Mouse (Mus musculus) neural tube, embryonic 12.5 days (tissue): Measurements from ENCODE around the gene Bag5. TPM values are rescaled to one million over a fixed set of nuclear protein-coding genes. Genes with fewer than 3 reads are reported as not detected.

ENCODE experiments used
- ATAC-seq: fragments of 200-750 bp; cut with Nextera tagmentation; 2 replicates; pipeline ENCODE4 v1.8.0; 2017; ENCODE audit warnings: low read depth, mild to moderate bottlenecking, moderate TSS enrichment, moderate library complexity; ENCODE audit not compliant: low FRiP score
- H3K27ac ChIP-seq: fragments of 300-500 bp; sonication (generic); 2 replicates; pipeline ENCODE4 v1.5.1; 2016
- H3K27me3 ChIP-seq: fragments of 300-500 bp; sonication (generic); replicated peaks from 2 replicates; pipeline ENCODE4 v1.6.1; 2016; ENCODE audit warnings: mild to moderate bottlenecking
- H3K36me3 ChIP-seq: fragments of 300-500 bp; sonication (generic); 2 replicates; pipeline ENCODE4 v1.6.1; 2016; ENCODE audit warnings: mild to moderate bottlenecking
- H3K4me1 ChIP-seq: fragments of 300-500 bp; sonication (generic); 2 replicates; pipeline ENCODE4 v1.6.1; 2016
- H3K4me2 ChIP-seq: fragments of 300-500 bp; sonication (generic); replicated peaks from 2 replicates; pipeline ENCODE4 v1.6.1; 2016; ENCODE audit warnings: mild to moderate bottlenecking
- H3K4me3 ChIP-seq: fragments of 300-500 bp; sonication (generic); 2 replicates; pipeline ENCODE4 v1.5.1; 2016
- H3K9ac ChIP-seq: fragments of 300-500 bp; sonication (generic); 2 replicates; pipeline ENCODE4 v1.6.1; 2016; ENCODE audit warnings: mild to moderate bottlenecking
- H3K9me3 ChIP-seq: fragments of 300-500 bp; sonication (generic); 2 replicates; pipeline ENCODE4 v1.6.1; 2016; ENCODE audit warnings: mild to moderate bottlenecking
- WGBS: fragments of 180-500 bp; shearing (Covaris S2); methylation state at CpG from one replicate; pipeline ENCODE4 v1.1.7; 2016; 5-methylcytosine and 5-hydroxymethylcytosine counted together
- polyA plus RNA-seq: library from polyadenylated mRNA; unstranded; fragments of >200 nt; fragmentation: Nextera tagmentation; extraction: Ambion mirVana; gene quantifications from 2 replicates; pipeline ENCODE4 v1.2.1, GENCODE M21; 2016

The Bag5 gene
- polyA plus RNA-seq, 1 experiment from 2014 or later: 60.1 TPM

- Histone ChIP-seq H3K36me3 (peaks cover 41% of the 10 kb centered on the region), H3K27me3 (no peaks in the 10 kb centered on the region), H3K9me3 (no peaks in the 10 kb centered on the region), H3K4me2 (no peak overlapping the region), H3K9ac (no peak overlapping the region), H3K27ac (no peak overlapping the region), H3K4me1 (peaks cover 23% of the 10 kb centered on the region), H3K4me3 (no peak overlapping the region)
- WGBS: 92% methylated on average over 10 of the region's 10 CpGs
- ATAC-seq: no peak
Observed at GRCm38 (mm10) chr12:111710091-111710490, 3.0 kb downstream of the Bag5 start.

- H3K27ac ChIP-seq: no peak overlapping the region
- no peaks in the 10 kb centered on the region for H3K27me3 ChIP-seq
- no peak overlapping the region for H3K4me3 ChIP-seq
- no peak overlapping the region for H3K4me2 ChIP-seq
- WGBS: 81% methylated on average over 4 of the region's 4 CpGs
- H3K9ac ChIP-seq: no peak overlapping the region
- H3K36me3 ChIP-seq: peaks cover 41% of the 10 kb centered on the region
- no peak for ATAC-seq
- H3K9me3 ChIP-seq: no peaks in the 10 kb centered on the region
- peaks cover 17% of the 10 kb centered on the region for H3K4me1 ChIP-seq
Observed at GRCm38 (mm10) chr12:111708181-111708580, 4.9 kb downstream of the Bag5 start.

- Histone ChIP-seq H3K4me1 (peaks cover 4% of the 10 kb centered on the region; the same call in 1 of the 2 replicates), H3K9me3 (no peaks in the 10 kb centered on the region), H3K27me3 (no peaks in the 10 kb centered on the region), H3K36me3 (peaks cover 31% of the 10 kb centered on the region), H3K27ac (no peak overlapping the region), H3K4me3 (no peak overlapping the region), H3K9ac (no peak overlapping the region), H3K4me2 (no peak overlapping the region)
- WGBS: 85% methylated on average over 15 of the region's 15 CpGs
- no peak for ATAC-seq
Observed at GRCm38 (mm10) chr12:111705186-111705973, 7.7 kb downstream of the Bag5 start.

- no peaks in the 10 kb centered on the region for H3K27me3 ChIP-seq
- H3K27ac ChIP-seq: no peak overlapping the region
- H3K4me3 ChIP-seq: no peak overlapping the region
- H3K4me1 ChIP-seq: peaks cover 4% of the 10 kb centered on the region; the same call in 1 of the 2 replicates
- peaks cover 23% of the 10 kb centered on the region for H3K36me3 ChIP-seq
- H3K4me2 ChIP-seq: no peak overlapping the region
- H3K9me3 ChIP-seq: no peaks in the 10 kb centered on the region
- ATAC-seq: no peak
- 46% methylated on average over 9 of the region's 9 CpGs for WGBS
- no peak overlapping the region for H3K9ac ChIP-seq
Observed at GRCm38 (mm10) chr12:111704609-111705008, 8.4 kb downstream of the Bag5 start.

- Histone ChIP-seq H3K27me3 (no peaks in the 10 kb centered on the region), H3K27ac (no peak overlapping the region), H3K9me3 (no peaks in the 10 kb centered on the region), H3K9ac (no peak overlapping the region), H3K36me3 (peaks cover 11% of the 10 kb centered on the region; the same call in 1 of the 2 replicates), H3K4me3 (no peak overlapping the region), H3K4me1 (peaks cover 9% of the 10 kb centered on the region), H3K4me2 (no peak overlapping the region)
- ATAC-seq: no peak
- WGBS: 87% methylated on average over 3 of the region's 3 CpGs
Observed at GRCm38 (mm10) chr12:111703301-111703700, 9.8 kb downstream of the Bag5 start.

- H3K9me3 ChIP-seq: no peaks in the 10 kb centered on the region
- no peak for ATAC-seq
- H3K4me2 ChIP-seq: no peak overlapping the region
- H3K4me1 ChIP-seq: peaks cover 12% of the 10 kb centered on the region
- no peaks in the 10 kb centered on the region for H3K36me3 ChIP-seq
- WGBS: 67% methylated on average over 9 of the region's 9 CpGs
- no peak overlapping the region for H3K27ac ChIP-seq
- H3K4me3 ChIP-seq: no peak overlapping the region
- H3K27me3 ChIP-seq: no peaks in the 10 kb centered on the region
- H3K9ac ChIP-seq: no peak overlapping the region
Observed at GRCm38 (mm10) chr12:111700920-111701458, 12.1 kb downstream of the Bag5 start.

- Histone ChIP-seq H3K4me1 (peaks cover 22% of the 10 kb centered on the region), H3K4me2 (no peak overlapping the region), H3K27ac (no peak overlapping the region), H3K27me3 (no peaks in the 10 kb centered on the region), H3K36me3 (no peaks in the 10 kb centered on the region), H3K9me3 (no peaks in the 10 kb centered on the region), H3K4me3 (no peak overlapping the region), H3K9ac (no peak overlapping the region)
- WGBS: 85% methylated on average over 4 of the region's 4 CpGs
- no peak for ATAC-seq
Observed at GRCm38 (mm10) chr12:111699542-111699941, 13.5 kb downstream of the Bag5 start.

GRCm38 (mm10) chr12:111698346-111698913, 14.6 kb downstream of the Bag5 start:
- H3K9ac ChIP-seq: peak overlapping the region; percentile 22; the same call in 1 of the 2 replicates
- peaks cover 33% of the 10 kb centered on the region for H3K4me1 ChIP-seq
- no peaks in the 10 kb centered on the region for H3K36me3 ChIP-seq
- no peak for ATAC-seq
- WGBS: 76% methylated on average over 6 of the region's 6 CpGs
- no peaks in the 10 kb centered on the region for H3K9me3 ChIP-seq
- H3K4me2 ChIP-seq: no peak overlapping the region
- H3K27me3 ChIP-seq: no peaks in the 10 kb centered on the region
- H3K27ac ChIP-seq: no peak overlapping the region
- H3K4me3 ChIP-seq: no peak overlapping the region

- Histone ChIP-seq H3K36me3 (no peaks in the 10 kb centered on the region), H3K4me3 (no peak overlapping the region), H3K27me3 (no peaks in the 10 kb centered on the region), H3K4me2 (no peak overlapping the region), H3K9me3 (no peaks in the 10 kb centered on the region), H3K27ac (no peak overlapping the region), H3K4me1 (peaks cover 40% of the 10 kb centered on the region), H3K9ac (no peak overlapping the region)
- WGBS: 74% methylated on average over 4 of the region's 4 CpGs
- ATAC-seq: no peak
Observed at GRCm38 (mm10) chr12:111697708-111698107, 15.3 kb downstream of the Bag5 start.

- H3K27ac ChIP-seq: no peak overlapping the region; the same call in 1 of the 2 replicates
- peaks cover 54% of the 10 kb centered on the region for H3K4me1 ChIP-seq
- H3K4me3 ChIP-seq: no peak overlapping the region
- H3K36me3 ChIP-seq: no peaks in the 10 kb centered on the region
- no peaks in the 10 kb centered on the region for H3K27me3 ChIP-seq
- WGBS: 24% methylated on average over 6 of the region's 6 CpGs
- H3K9me3 ChIP-seq: no peaks in the 10 kb centered on the region
- H3K4me2 ChIP-seq: no peak overlapping the region
- peak overlapping the region; percentile 36; the same call in 1 of the 2 replicates for H3K9ac ChIP-seq
- ATAC-seq: no peak
Observed at GRCm38 (mm10) chr12:111696239-111696638, 16.8 kb downstream of the Bag5 start.

GRCm38 (mm10) chr12:111694880-111695804, 17.9 kb downstream of the Bag5 start:
- ATAC-seq: peak; percentile 38; the same call in 1 of the 2 replicates
- Histone ChIP-seq H3K4me1 (peaks cover 63% of the 10 kb centered on the region), H3K36me3 (no peaks in the 10 kb centered on the region), H3K4me3 (no peak overlapping the region), H3K4me2 (peak overlapping the region; percentile 49), H3K27me3 (no peaks in the 10 kb centered on the region), H3K9me3 (no peaks in the 10 kb centered on the region), H3K9ac (peak overlapping the region; percentile 47), H3K27ac (peak overlapping the region; percentile 91)
- 30% methylated on average over 13 of the region's 13 CpGs for WGBS
